Mouse (Mus musculus) neural tube, embryonic 12.5 days (tissue): ENCODE measurements around the gene Dera. TPM values are rescaled to one million over a fixed set of nuclear protein-coding genes. Genes with fewer than 3 reads are reported as not detected.

Experiments
- ATAC-seq: fragments of 200-750 bp; cut with Nextera tagmentation; 2 replicates; pipeline ENCODE4 v1.8.0; 2017; ENCODE audit warnings: low read depth, mild to moderate bottlenecking, moderate TSS enrichment, moderate library complexity; ENCODE audit not compliant: low FRiP score
- H3K27ac ChIP-seq: fragments of 300-500 bp; sonication (generic); 2 replicates; pipeline ENCODE4 v1.5.1; 2016
- H3K27me3 ChIP-seq: fragments of 300-500 bp; sonication (generic); replicated peaks from 2 replicates; pipeline ENCODE4 v1.6.1; 2016; ENCODE audit warnings: mild to moderate bottlenecking
- H3K36me3 ChIP-seq: fragments of 300-500 bp; sonication (generic); 2 replicates; pipeline ENCODE4 v1.6.1; 2016; ENCODE audit warnings: mild to moderate bottlenecking
- H3K4me1 ChIP-seq: fragments of 300-500 bp; sonication (generic); 2 replicates; pipeline ENCODE4 v1.6.1; 2016
- H3K4me2 ChIP-seq: fragments of 300-500 bp; sonication (generic); replicated peaks from 2 replicates; pipeline ENCODE4 v1.6.1; 2016; ENCODE audit warnings: mild to moderate bottlenecking
- H3K4me3 ChIP-seq: fragments of 300-500 bp; sonication (generic); 2 replicates; pipeline ENCODE4 v1.5.1; 2016
- H3K9ac ChIP-seq: fragments of 300-500 bp; sonication (generic); 2 replicates; pipeline ENCODE4 v1.6.1; 2016; ENCODE audit warnings: mild to moderate bottlenecking
- H3K9me3 ChIP-seq: fragments of 300-500 bp; sonication (generic); 2 replicates; pipeline ENCODE4 v1.6.1; 2016; ENCODE audit warnings: mild to moderate bottlenecking
- WGBS: fragments of 180-500 bp; shearing (Covaris S2); methylation state at CpG from one replicate; pipeline ENCODE4 v1.1.7; 2016; 5-methylcytosine and 5-hydroxymethylcytosine counted together
- polyA plus RNA-seq: library from polyadenylated mRNA; unstranded; fragments of >200 nt; fragmentation: Nextera tagmentation; extraction: Ambion mirVana; gene quantifications from 2 replicates; pipeline ENCODE4 v1.2.1, GENCODE M21; 2016

Dera gene
- polyA plus RNA-seq, 1 experiment from 2014 or later: 38.7 TPM

GRCm38 (mm10) chr6:137874471-137875244 is 120.3 kb downstream of the Dera start:
- H3K27ac ChIP-seq: no peak overlapping the region

GRCm38 (mm10) chr6:137885644-137886043 is 131.3 kb downstream of the Dera start:
- Histone ChIP-seq H3K36me3 (no peaks in the 10 kb centered on the region), H3K27ac (no peak overlapping the region), H3K27me3 (no peaks in the 10 kb centered on the region), H3K4me3 (no peak overlapping the region), H3K4me2 (no peak overlapping the region), H3K4me1 (no peaks in the 10 kb centered on the region), H3K9me3 (no peaks in the 10 kb centered on the region), H3K9ac (no peak overlapping the region)
- WGBS: 91% methylated on average over 6 of the region's 6 CpGs
- no peak for ATAC-seq

More at GRCm38 (mm10) chr6:137874471-137875244, 120.3 kb downstream of the Dera start:
- Histone ChIP-seq H3K9me3 (no peaks in the 10 kb centered on the region), H3K27me3 (no peaks in the 10 kb centered on the region), H3K4me1 (no peaks in the 10 kb centered on the region), H3K4me3 (no peak overlapping the region), H3K4me2 (no peak overlapping the region), H3K9ac (no peak overlapping the region), H3K36me3 (no peaks in the 10 kb centered on the region)
- WGBS: 90% methylated on average over 8 of the region's 8 CpGs
- ATAC-seq: no peak

GRCm38 (mm10) chr6:137886210-137886979 is 132.0 kb downstream of the Dera start:
- Histone ChIP-seq H3K27ac (no peak overlapping the region), H3K9me3 (no peaks in the 10 kb centered on the region), H3K4me3 (no peak overlapping the region), H3K36me3 (no peaks in the 10 kb centered on the region), H3K27me3 (no peaks in the 10 kb centered on the region), H3K9ac (no peak overlapping the region), H3K4me2 (no peak overlapping the region), H3K4me1 (no peaks in the 10 kb centered on the region)
- 84% methylated on average over 6 of the region's 6 CpGs for WGBS
- ATAC-seq: no peak

- ATAC-seq: no peak
- H3K4me3 ChIP-seq: no peak overlapping the region
- H3K27ac ChIP-seq: no peak overlapping the region
- H3K27me3 ChIP-seq: no peaks in the 10 kb centered on the region
- no peaks in the 10 kb centered on the region for H3K4me1 ChIP-seq
- WGBS: 76% methylated on average over 6 of the region's 6 CpGs
- no peak overlapping the region for H3K9ac ChIP-seq
- H3K36me3 ChIP-seq: no peaks in the 10 kb centered on the region
- H3K9me3 ChIP-seq: no peaks in the 10 kb centered on the region
- H3K4me2 ChIP-seq: no peak overlapping the region
Measured at GRCm38 (mm10) chr6:137887258-137887657, 132.9 kb downstream of the Dera start.

GRCm38 (mm10) chr6:137897671-137898070 is 143.3 kb downstream of the Dera start:
- Histone ChIP-seq H3K4me3 (no peak overlapping the region), H3K4me2 (no peak overlapping the region), H3K9me3 (no peaks in the 10 kb centered on the region), H3K27ac (no peak overlapping the region), H3K36me3 (no peaks in the 10 kb centered on the region), H3K9ac (no peak overlapping the region), H3K4me1 (no peaks in the 10 kb centered on the region), H3K27me3 (no peaks in the 10 kb centered on the region)
- ATAC-seq: no peak

- Histone ChIP-seq H3K4me1 (no peaks in the 10 kb centered on the region), H3K4me3 (no peak overlapping the region), H3K36me3 (no peaks in the 10 kb centered on the region), H3K27me3 (no peaks in the 10 kb centered on the region), H3K27ac (no peak overlapping the region), H3K9me3 (no peaks in the 10 kb centered on the region), H3K9ac (no peak overlapping the region), H3K4me2 (no peak overlapping the region)
- no peak for ATAC-seq
- 89% methylated on average over 5 of the region's 5 CpGs for WGBS
Measured at GRCm38 (mm10) chr6:137901255-137901654, 146.9 kb downstream of the Dera start.

Other genes starting within 250 kb of the Dera start
- 8.4 and 8.5 TPM in 2 replicates for gene Eps8, start 99.7 kb upstream of the Dera start, polyA plus RNA-seq
- gene Strap, start 19.5 kb upstream of the Dera start, polyA plus RNA-seq: 192 and 194 TPM in 2 replicates